Mouse (Mus musculus) thymus, adult 2 months (tissue): ENCODE measurements around the gene Vmn1r193.

Experiments used
- CTCF ChIP-seq: fragments of 200-500 bp; IDR thresholded peaks from 2 replicates; pipeline ENCODE4 v1.5.1; 2012; ENCODE audit warnings: mild to moderate bottlenecking, control low read depth, low read length, moderate library complexity, borderline replicate concordance; ENCODE audit not compliant: control insufficient read depth, poor library complexity, insufficient read depth; ENCODE audit errors: extremely low read depth
- POLR2A ChIP-seq: fragments of 200-500 bp; IDR thresholded peaks from 2 replicates; pipeline ENCODE4 v1.6.1; 2012; ENCODE audit warnings: mild to moderate bottlenecking, low read length, control low read depth, moderate library complexity; ENCODE audit not compliant: control insufficient read depth, poor library complexity, insufficient read depth; ENCODE audit errors: extremely low read depth

- TF ChIP-seq POLR2A (no peak), CTCF (no peak)
Measured at GRCm38 (mm10) chr13:22168416-22168815, 54.5 kb downstream of the Vmn1r193 start.
